14 mouse cellular contexts compared by ENCODE assay signal in the genomic region with DNA sequence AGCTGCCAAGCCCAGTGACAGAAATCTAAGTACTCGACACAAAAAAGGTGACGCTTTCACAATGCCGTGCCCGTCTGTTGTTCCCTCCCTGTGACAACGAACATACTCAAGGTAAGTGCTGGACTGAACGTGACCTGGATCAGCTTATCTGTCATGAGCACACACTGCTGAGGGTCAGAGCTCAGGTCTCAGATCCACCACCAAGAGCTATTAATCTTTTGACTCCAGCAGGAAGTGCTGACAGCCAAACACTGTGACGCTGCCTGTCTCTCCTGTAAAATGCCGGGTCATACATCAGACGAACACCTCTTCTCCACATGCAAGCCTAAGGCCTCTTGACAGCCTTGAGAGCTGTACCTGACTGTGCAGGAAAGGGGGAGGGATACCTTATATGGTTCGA.
DNase-seq lines count a peak whose midpoint lies in the region; ATAC-seq lines count a peak whose summit lies in the region.
"Had no signal": no experiment of that assay in that cellular context is flagged by ENCODE, and none has a peak within 500 bp of the region (broad histone marks: within the 10 kb centered on the region; RNA-seq: fewer than 3 reads in every experiment).

No protein-coding gene starts in this region.

- H3K27me3 ChIP-seq in heart, embryonic 11.5 days (ENCODE audit: control insufficient read depth, insufficient read depth, low read length) = no peaks in the 10 kb centered on the region
- no peaks in the 10 kb centered on the region for H3K27me3 ChIP-seq in midbrain, embryonic 13.5 days
- no peaks in the 10 kb centered on the region for H3K27me3 ChIP-seq in midbrain, embryonic 11.5 days (ENCODE audit: control insufficient read depth, insufficient read depth, low read length)
- H3K27me3 ChIP-seq in stomach, embryonic 16.5 days (ENCODE audit: control insufficient read depth, insufficient read depth, low read length) = no peaks in the 10 kb centered on the region
- H3K27me3 ChIP-seq: forebrain, embryonic 13.5 days; limb, embryonic 12.5 days had no signal

- WGBS in heart, embryonic 11.5 days (ENCODE audit: insufficient replicate concordance) = 10% methylated on average over 10 of the region's 10 CpGs
- 70% methylated on average over 10 of the region's 10 CpGs for WGBS in midbrain, embryonic 13.5 days
- WGBS in midbrain, embryonic 11.5 days = 77% methylated on average over 10 of the region's 10 CpGs
- 21% methylated on average over 10 of the region's 10 CpGs for WGBS in stomach, embryonic 16.5 days

- peak; percentile 87 for ATAC-seq in heart, embryonic 11.5 days (replicated peaks; ENCODE audit: insufficient number of reproducible peaks, low FRiP score, low TSS enrichment)
- no peak for ATAC-seq in midbrain, embryonic 13.5 days
- ATAC-seq in midbrain, embryonic 11.5 days (ENCODE audit: low FRiP score) = no peak
- peak; percentile 17; the same call in 1 of the 2 replicates for ATAC-seq in stomach, embryonic 16.5 days (ENCODE audit: insufficient read depth, low FRiP score)
- ATAC-seq: forebrain, embryonic 13.5 days had no signal

- peaks cover 11% of the 10 kb centered on the region for H3K4me1 ChIP-seq in heart, embryonic 11.5 days (ENCODE audit: control insufficient read depth, insufficient read depth, low read length)
- H3K4me1 ChIP-seq in midbrain, embryonic 13.5 days (replicated peaks) = peaks cover 18% of the 10 kb centered on the region
- no peaks in the 10 kb centered on the region for H3K4me1 ChIP-seq in midbrain, embryonic 11.5 days (ENCODE audit: control insufficient read depth, insufficient read depth, low read length)
- peaks cover 3% of the 10 kb centered on the region; the same call in 1 of the 2 replicates for H3K4me1 ChIP-seq in stomach, embryonic 16.5 days (ENCODE audit: control insufficient read depth, insufficient read depth, low read length)

- no peak overlapping the region for H3K9ac ChIP-seq in heart, embryonic 11.5 days (ENCODE audit: low read depth, low read length)
- no peak overlapping the region for H3K9ac ChIP-seq in midbrain, embryonic 13.5 days (replicated peaks)
- H3K9ac ChIP-seq in midbrain, embryonic 11.5 days (ENCODE audit: low read length) = no peak overlapping the region
- no peak overlapping the region for H3K9ac ChIP-seq in stomach, embryonic 16.5 days (ENCODE audit: low read length)
- H3K9ac ChIP-seq: forebrain, embryonic 13.5 days; hindbrain, embryonic 14.5 days; limb, embryonic 12.5 days had no signal

- no peak overlapping the region for H3K4me3 ChIP-seq in heart, embryonic 11.5 days (ENCODE audit: low read depth, low read length)
- no peak overlapping the region for H3K4me3 ChIP-seq in midbrain, embryonic 13.5 days (replicated peaks)
- H3K4me3 ChIP-seq in midbrain, embryonic 11.5 days (ENCODE audit: low read depth, low read length) = no peak overlapping the region
- H3K4me3 ChIP-seq in stomach, embryonic 16.5 days (replicated peaks; ENCODE audit: low read length) = no peak overlapping the region
- H3K4me3 ChIP-seq: forebrain, embryonic 13.5 days; limb, embryonic 12.5 days had no signal

- DNase-seq in heart, adult 9 months (ENCODE audit: low spot score in 2 of 2) = no peak
- DNase-seq in midbrain, embryonic 11.5 days (ENCODE audit: low spot score, missing footprints) = no peak
- peak; percentile 4 to 48 for DNase-seq in kidney, postnatal 25 days
- no peak for DNase-seq in urinary bladder, postnatal 36 days (ENCODE audit: low spot score in 2 of 2)
- DNase-seq in layer of hippocampus, adult 9-10 months (ENCODE audit: low spot score) = no peak
- DNase-seq: cerebellum, postnatal 10 days; right cerebral cortex, postnatal 25 days; thymus, postnatal 25 days had no signal

- H3K4me2 ChIP-seq in heart, embryonic 11.5 days = peak overlapping the region; percentile 36; the same call in 1 of the 2 replicates
- no peak overlapping the region for H3K4me2 ChIP-seq in midbrain, embryonic 13.5 days (replicated peaks)
- H3K4me2 ChIP-seq in midbrain, embryonic 11.5 days = no peak overlapping the region
- no peak overlapping the region for H3K4me2 ChIP-seq in stomach, embryonic 16.5 days (ENCODE audit: low read depth, low read length)
- H3K4me2 ChIP-seq: forebrain, embryonic 13.5 days; hindbrain, embryonic 14.5 days; limb, embryonic 12.5 days had no signal

- H3K27ac ChIP-seq in heart, embryonic 11.5 days (ENCODE audit: low read depth, low read length) = peak overlapping the region; percentile 54
- H3K27ac ChIP-seq in midbrain, embryonic 13.5 days = peak overlapping the region; percentile 6; the same call in 1 of the 2 replicates
- H3K27ac ChIP-seq in midbrain, embryonic 11.5 days (ENCODE audit: low read depth, low read length) = no peak overlapping the region
- no peak overlapping the region for H3K27ac ChIP-seq in stomach, embryonic 16.5 days (ENCODE audit: low read length)
- H3K27ac ChIP-seq: forebrain, embryonic 13.5 days; hindbrain, embryonic 14.5 days; limb, embryonic 12.5 days had no signal

- H3K9me3 ChIP-seq in heart, embryonic 11.5 days (replicated peaks; ENCODE audit: control insufficient read depth, low read length) = no peaks in the 10 kb centered on the region
- no peaks in the 10 kb centered on the region for H3K9me3 ChIP-seq in midbrain, embryonic 13.5 days
- no peaks in the 10 kb centered on the region for H3K9me3 ChIP-seq in midbrain, embryonic 11.5 days (ENCODE audit: control insufficient read depth, low read length)
- no peaks in the 10 kb centered on the region for H3K9me3 ChIP-seq in stomach, embryonic 16.5 days (replicated peaks; ENCODE audit: control insufficient read depth, low read length)
- H3K9me3 ChIP-seq: forebrain, embryonic 13.5 days; limb, embryonic 12.5 days had no signal

- no peaks in the 10 kb centered on the region for H3K36me3 ChIP-seq in heart, embryonic 11.5 days (ENCODE audit: control insufficient read depth, insufficient read depth, low read length)
- no peaks in the 10 kb centered on the region for H3K36me3 ChIP-seq in midbrain, embryonic 13.5 days
- no peaks in the 10 kb centered on the region for H3K36me3 ChIP-seq in midbrain, embryonic 11.5 days (ENCODE audit: control insufficient read depth, insufficient read depth, low read length)
- no peaks in the 10 kb centered on the region for H3K36me3 ChIP-seq in stomach, embryonic 16.5 days (ENCODE audit: control insufficient read depth, insufficient read depth, low read length)
- H3K36me3 ChIP-seq: limb, embryonic 12.5 days had no signal

Comparison
In these comparisons a context has a peak if more than half of its experiments do, and no peak if none do; other contexts are left out.
1. H3K27ac ChIP-seq: peak in heart, embryonic 11.5 days (single experiment) and midbrain, embryonic 13.5 days (single experiment); none in midbrain, embryonic 11.5 days (single experiment) and stomach, embryonic 16.5 days (single experiment).
2. ATAC-seq: peak in heart, embryonic 11.5 days (single experiment) and stomach, embryonic 16.5 days (single experiment); none in midbrain, embryonic 13.5 days (single experiment) and midbrain, embryonic 11.5 days (single experiment).
3. DNase-seq: peak in kidney, postnatal 25 days (2 of 2); none in heart, adult 9 months (0 of 2), midbrain, embryonic 11.5 days (single experiment), urinary bladder, postnatal 36 days (0 of 2) and layer of hippocampus, adult 9-10 months (single experiment).